In the genomic region with DNA sequence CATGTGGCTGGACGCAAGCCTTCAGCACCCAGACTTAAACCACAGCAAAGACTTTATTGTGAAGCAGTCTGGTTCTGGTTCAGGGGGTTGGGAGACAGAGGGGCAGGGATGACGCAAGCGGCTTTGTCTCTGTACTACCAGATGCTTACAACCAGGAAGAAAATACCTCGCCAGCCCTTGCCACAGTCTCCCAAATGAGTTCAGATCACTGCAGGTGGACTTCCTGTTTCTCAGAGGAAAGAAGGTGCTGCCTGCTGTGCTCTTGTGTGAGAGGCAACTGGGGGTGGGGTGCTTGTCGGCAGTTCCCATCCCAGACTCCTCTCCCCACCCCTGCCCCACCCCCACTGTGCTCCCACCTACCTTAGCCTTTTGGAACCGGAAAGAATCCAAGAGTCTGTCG, we compare ENCODE assay signal across 16 mouse cellular contexts. TPM values are rescaled to one million over a fixed set of nuclear protein-coding genes. Genes with fewer than 3 reads are reported as not detected.
DNase-seq lines count a peak whose midpoint lies in the region; ATAC-seq and TF ChIP-seq lines count a peak whose summit lies in the region.
"Had no signal": no experiment of that assay in that cellular context is flagged by ENCODE, and none has a peak within 500 bp of the region (broad histone marks: within the 10 kb centered on the region; RNA-seq: fewer than 3 reads in every experiment).

No protein-coding gene starts in this region.

- no peak overlapping the region for H3K4me3 ChIP-seq in spleen, adult 2 months (ENCODE audit: extremely low read depth, insufficient read depth, insufficient read length)
- H3K4me3 ChIP-seq: forebrain, embryonic 10.5 days; lung, embryonic 15.5 days had no signal

- H3K27ac ChIP-seq in spleen, adult 2 months (ENCODE audit: insufficient read depth, low read length) = 0 out of 2 replicates have a peak overlapping the region, but pooled peaks have one; percentile 2
- H3K27ac ChIP-seq: forebrain, embryonic 10.5 days; lung, embryonic 15.5 days had no signal

- POLR2A ChIA-PET in Patski (lab: Charles Lee) = no interaction called here

- CTCF ChIA-PET in Patski (lab: Charles Lee) = interaction anchor here (1.5 kb wide), 1 partner anchor 24 kb away, joined by 3 read pairs; no protein-coding TSS in a partner anchor

- WGBS in spleen, adult 2 months = 33% methylated on average over 7 of the region's 7 CpGs

- ATAC-seq in Patski = peak; percentile 16
- ATAC-seq in megakaryocyte progenitor cell, adult 5-6 weeks (replicated peaks; ENCODE audit: poor library complexity) = peak; percentile 44; the same call in 1 of the 2 replicates
- ATAC-seq: hindbrain, embryonic 16.5 days had no signal

- in situ Hi-C loops in Patski (cut with MboI; ENCODE audit: low pct_unique_long_range_greater_than_20kb) = loop anchor here (5.0 kb wide), 1 partner anchor 53 kb away; no protein-coding TSS in a partner anchor

- H3K36me3 ChIP-seq in spleen, adult 2 months (ENCODE audit: control insufficient read depth, insufficient read depth, low read length) = no peaks in the 10 kb centered on the region
- H3K36me3 ChIP-seq: forebrain, embryonic 10.5 days; lung, embryonic 15.5 days had no signal

- H3K27me3 ChIP-seq in spleen, adult 2 months (ENCODE audit: control insufficient read depth, insufficient read depth, low read length) = no peaks in the 10 kb centered on the region
- H3K27me3 ChIP-seq in Patski = no peaks in the 10 kb centered on the region
- H3K27me3 ChIP-seq: lung, embryonic 15.5 days had no signal

- no peak for TF ChIP-seq POLR2A in spleen, adult 2 months (IDR thresholded peaks at IDR 0.05; ENCODE audit: low read depth, low read length)

- peaks cover 6% of the 10 kb centered on the region; the same call in 1 of the 2 replicates for H3K4me1 ChIP-seq in spleen, adult 2 months (ENCODE audit: control insufficient read depth, insufficient read depth, insufficient read length)

- no peak for TF ChIP-seq CTCF in spleen, adult 2 months (IDR thresholded peaks at IDR 0.05; ENCODE audit: extremely low read depth, insufficient read depth, insufficient read length, insufficient replicate concordance)
- no peak for TF ChIP-seq CTCF in Patski (IDR thresholded peaks at IDR 0.05)

- peak; percentile 20 to 25 for DNase-seq in spleen, adult 2 months (ENCODE audit: low read depth in 1 of 2, low spot score in 2 of 2)
- no peak for DNase-seq in spleen, postnatal 4 days (ENCODE audit: low spot score in 2 of 2)
- no peak for DNase-seq in Patski (ENCODE audit: low read depth, low spot score)
- DNase-seq in thymus, postnatal 4 days = peak; percentile 51
- DNase-seq in frontal cortex, postnatal 36 days (ENCODE audit: low spot score in 2 of 2) = no peak
- no peak for DNase-seq in c-Kit-positive CD71-positive TER-119-positive erythroid progenitor cells, embryonic 14.5 days (ENCODE audit: low spot score)
- DNase-seq: cerebellum, adult 9-11 months; heart, adult 18-20 months; heart, postnatal 10 days; kidney, adult 9 months had no signal

RNA-seq across cellular contexts. Expression of gene Cryaa, which starts 56.9 kb away (rescaled TPM):
- polyA plus RNA-seq in spleen, adult 2 months (2012; rRNA removed) = 0.54 and 0.82 TPM in 2 replicates
- not detected for polyA plus RNA-seq in Patski (2021)
- not detected in 2 replicates for total RNA-seq in megakaryocyte progenitor cell, adult 5-6 weeks (2015)
- not detected in 2 replicates for total RNA-seq in megakaryocyte progenitor cell, adult 5-6 weeks (2017)
- total RNA-seq: heart, adult 18-20 months; heart, postnatal 10 days; liver, adult 2 months; MEL had no signal
- polyA plus RNA-seq: forebrain, embryonic 10.5 days; liver, adult 2 months; lung, embryonic 15.5 days had no signal

Comparison
In these comparisons a context has a peak if more than half of its experiments do, and no peak if none do; other contexts are left out.
1. DNase-seq: peak in spleen, adult 2 months (2 of 2) and thymus, postnatal 4 days (single experiment); none in spleen, postnatal 4 days (0 of 2), Patski (single experiment), frontal cortex, postnatal 36 days (0 of 2) and c-Kit-positive CD71-positive TER-119-positive erythroid progenitor cells, embryonic 14.5 days (single experiment).